Mouse (Mus musculus): ENCODE data around the gene Mif4gd. TPM values are rescaled to one million over a fixed set of nuclear protein-coding genes. Genes with fewer than 3 reads are reported as not detected.

Mif4gd gene
- total RNA-seq, 2 experiments from 2014 or later: 11.9 to 26.1 TPM

GRCm38 (mm10) chr11:115635041-115635440, 22.3 kb upstream of the Mif4gd start:
- no peak for ATAC-seq (replicated peaks; ENCODE audit: low FRiP score, poor library complexity, severe bottlenecking)

DNA sequence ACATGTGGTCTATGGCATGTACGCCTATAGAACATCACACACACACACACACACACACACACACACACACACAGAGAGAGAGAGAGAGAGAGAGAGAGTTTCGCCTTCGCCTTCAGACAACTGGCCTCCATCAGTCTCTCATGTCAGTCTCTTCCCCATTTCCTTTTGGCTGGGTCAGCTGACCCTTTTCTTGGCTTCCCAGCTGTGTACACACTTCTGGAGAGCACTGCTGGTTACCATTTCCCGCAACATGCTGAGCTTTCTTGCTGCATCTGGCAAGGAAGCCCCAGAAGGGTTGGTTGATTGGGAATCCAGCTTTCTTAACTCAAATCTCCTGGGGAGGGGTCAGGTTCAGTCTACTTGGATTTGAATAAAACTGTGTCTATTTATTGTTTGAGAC, 21.3 kb upstream of the Mif4gd start:
- no peak for ATAC-seq (replicated peaks; ENCODE audit: low FRiP score, poor library complexity, severe bottlenecking)

DNA sequence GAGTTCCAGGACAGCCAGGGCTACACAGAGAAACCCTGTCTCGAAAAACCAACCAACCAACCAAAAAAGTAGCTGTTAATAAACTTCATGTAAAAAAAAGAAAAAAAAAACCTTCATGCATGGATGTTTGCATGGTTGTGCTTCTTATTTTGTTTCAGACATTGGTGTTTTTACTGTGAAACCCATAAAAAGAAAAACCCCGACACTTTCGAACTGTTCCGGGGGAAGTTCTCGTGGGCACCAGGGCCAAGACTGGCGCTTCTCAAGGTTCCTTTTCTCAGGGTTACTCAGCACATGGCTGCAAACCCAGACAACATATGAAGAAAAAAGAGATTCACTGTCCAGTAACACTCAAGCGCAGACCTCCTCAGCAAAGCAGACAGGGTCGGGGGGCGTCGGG, 20.1 kb upstream of the Mif4gd start:
- no peak for ATAC-seq (replicated peaks; ENCODE audit: low FRiP score, poor library complexity, severe bottlenecking)

DNA sequence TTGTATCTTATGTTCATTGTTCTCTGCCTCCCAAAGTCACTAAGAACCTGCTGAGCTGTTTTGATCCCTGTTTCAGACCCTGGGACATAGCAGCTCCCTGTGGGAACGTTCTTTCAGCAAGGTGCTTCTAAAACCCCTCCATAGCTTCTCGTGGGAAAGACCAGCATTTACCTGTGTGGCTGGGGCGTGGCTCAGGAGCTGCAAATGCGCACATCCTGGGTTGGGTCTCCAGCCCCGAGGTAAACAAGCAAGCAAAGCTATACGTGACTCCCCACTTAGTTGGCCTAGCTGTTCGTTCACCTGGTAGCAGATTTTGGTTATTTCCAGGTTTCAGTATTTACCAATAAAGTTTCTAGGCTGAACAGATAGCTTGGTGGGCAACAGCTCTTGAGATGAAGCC, 19.5 kb upstream of the Mif4gd start:
- ATAC-seq (replicated peaks; ENCODE audit: low FRiP score, poor library complexity, severe bottlenecking): no peak

GRCm38 (mm10) chr11:115631505-115631890, 18.7 kb upstream of the Mif4gd start:
- no peak for ATAC-seq (replicated peaks; ENCODE audit: low FRiP score, poor library complexity, severe bottlenecking)

DNA sequence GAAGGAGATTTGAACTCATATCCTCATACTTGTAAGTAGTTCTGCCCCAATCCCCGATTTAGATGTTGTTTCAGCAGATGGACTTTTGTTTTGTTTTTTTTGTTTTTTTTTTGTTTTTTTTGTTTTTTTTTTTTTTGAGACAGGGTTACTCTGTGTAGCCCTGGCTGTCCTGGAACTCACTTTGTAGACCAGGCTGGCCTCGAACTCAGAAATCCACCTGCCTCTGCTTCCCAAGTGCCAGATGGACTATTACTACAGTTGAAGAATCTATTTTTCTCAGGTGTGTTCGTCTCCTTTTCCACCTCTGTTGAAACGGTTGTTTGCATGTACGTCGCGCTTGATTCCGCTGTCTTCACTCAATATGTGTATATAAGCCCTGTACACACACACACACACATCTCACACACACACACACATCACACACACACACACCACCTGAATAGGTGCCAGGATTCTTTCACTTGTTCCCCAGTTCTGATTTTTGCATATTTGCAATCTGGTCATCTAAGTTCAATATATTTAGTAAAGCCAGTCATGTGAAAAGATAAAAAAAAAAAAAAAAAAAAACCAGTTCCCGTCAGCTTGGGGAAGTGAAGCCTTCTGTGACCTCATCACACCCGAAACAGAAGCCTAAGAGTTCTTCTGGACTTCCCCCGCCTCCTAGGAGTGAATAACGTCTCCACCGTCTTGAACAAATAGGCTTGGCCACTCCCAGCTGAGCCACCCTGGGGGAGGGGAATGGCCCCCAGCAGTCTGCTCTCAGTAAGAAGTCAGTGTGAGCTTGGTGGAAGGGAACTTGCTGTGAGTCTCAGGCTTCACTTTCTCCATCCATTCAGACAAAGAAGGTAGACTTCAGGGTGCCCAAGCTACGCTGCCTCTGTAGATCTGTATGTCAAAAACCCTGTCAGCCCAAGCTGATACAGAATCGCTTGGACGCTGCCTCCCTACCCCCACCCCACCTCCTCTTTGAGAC, 18.0 kb upstream of the Mif4gd start:
- ATAC-seq (replicated peaks; ENCODE audit: low FRiP score, poor library complexity, severe bottlenecking): no peak

GRCm38 (mm10) chr11:115629734-115630531, 17.2 kb upstream of the Mif4gd start:
- no peak for ATAC-seq (replicated peaks; ENCODE audit: low FRiP score, poor library complexity, severe bottlenecking)

GRCm38 (mm10) chr11:115628465-115629101, 15.8 kb upstream of the Mif4gd start:
- ATAC-seq (replicated peaks; ENCODE audit: low FRiP score, poor library complexity, severe bottlenecking): peak; percentile 18

GRCm38 (mm10) chr11:115627705-115628464, 15.1 kb upstream of the Mif4gd start, which contains the start of gene Slc25a19:
Slc25a19 (minus strand) TSS chr11:115628295.
- peak; percentile 93 for ATAC-seq (replicated peaks; ENCODE audit: low FRiP score, poor library complexity, severe bottlenecking)

DNA sequence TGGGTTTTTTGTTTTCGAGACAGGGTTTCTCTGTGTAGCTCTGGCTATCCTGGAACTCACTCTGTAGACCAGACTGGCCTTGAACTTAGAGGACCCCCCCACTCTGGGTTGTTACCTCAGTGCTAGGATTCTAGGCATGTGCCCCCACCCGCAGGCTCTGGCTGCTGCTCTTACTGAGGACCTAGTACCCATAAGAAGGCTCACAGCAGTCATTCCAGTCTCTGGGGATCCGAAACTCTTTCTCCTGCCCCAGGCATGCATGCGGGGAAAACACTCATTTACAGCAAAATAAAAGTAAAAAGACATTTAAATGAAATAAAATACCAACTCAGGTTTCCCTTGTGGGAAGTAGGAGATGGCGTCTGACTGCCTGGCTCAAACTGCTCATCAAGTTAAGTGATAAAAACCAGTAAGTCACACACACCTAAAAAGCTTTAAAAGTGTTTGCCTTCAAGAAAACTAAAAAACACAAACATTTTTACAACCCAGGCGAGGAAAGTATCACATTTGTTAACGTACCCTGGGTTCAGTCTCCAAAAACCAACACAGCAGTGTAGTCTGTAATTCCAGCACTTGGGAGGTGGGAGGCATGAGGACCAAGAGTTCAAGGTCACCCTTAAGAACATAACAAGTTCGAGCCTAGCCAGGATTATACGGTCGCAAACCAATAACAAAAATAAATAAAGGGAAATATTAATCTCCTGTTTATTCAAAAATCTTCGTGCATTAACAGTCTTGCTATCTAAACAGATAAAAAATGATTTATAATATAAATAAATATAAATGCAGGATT, 14.3 kb upstream of the Mif4gd start:
- no peak for ATAC-seq (replicated peaks; ENCODE audit: low FRiP score, poor library complexity, severe bottlenecking)

DNA sequence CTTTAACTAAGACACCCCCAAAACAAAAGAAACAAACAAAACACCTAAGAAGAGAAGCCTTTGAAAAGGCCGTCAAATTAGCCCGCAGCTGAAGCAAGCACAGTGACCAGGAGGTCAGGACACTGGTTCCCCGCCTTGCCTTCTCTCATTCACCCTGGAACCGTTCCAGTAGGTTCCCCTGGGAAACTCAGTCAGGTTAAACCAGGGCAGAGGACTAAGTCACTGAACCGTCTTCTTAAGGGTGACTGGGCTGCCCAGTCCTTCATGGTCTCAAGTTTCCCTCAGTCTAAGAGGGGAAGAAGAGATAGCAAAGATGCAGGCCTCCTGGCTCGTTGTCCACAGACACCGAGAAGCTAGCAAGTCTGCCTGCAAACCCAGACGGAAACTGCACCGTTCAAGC, 13.1 kb upstream of the Mif4gd start:
- ATAC-seq (replicated peaks; ENCODE audit: low FRiP score, poor library complexity, severe bottlenecking): no peak

DNA sequence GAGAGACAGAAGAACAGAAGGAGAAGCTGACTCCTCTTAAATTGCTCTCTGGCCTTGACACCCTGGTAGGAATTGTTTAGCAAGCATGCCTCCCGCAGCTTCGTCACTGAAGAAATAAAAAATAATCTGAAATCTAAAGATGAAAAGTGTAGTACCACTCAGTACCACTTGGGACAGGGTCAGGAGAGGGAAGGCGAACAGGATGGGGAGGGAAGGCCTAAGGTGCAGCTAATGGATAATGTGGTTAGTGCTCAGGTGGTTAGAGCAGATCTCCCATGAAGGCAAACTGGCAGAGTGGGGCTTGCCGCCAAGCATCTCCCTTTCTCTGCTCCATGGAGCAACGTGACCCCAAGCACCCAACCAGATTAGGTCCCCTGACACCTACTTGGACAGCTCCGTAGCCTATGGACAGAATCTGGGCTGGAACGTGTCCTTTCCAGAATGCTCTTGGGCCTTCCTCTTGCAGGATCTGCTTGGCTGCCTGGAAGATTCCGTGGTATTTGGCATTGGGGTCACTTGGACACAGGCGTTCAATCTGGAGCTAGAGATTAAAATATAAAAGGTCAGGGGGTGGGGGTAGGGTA, 10.8 kb upstream of the Mif4gd start:
- no peak for ATAC-seq (replicated peaks; ENCODE audit: low FRiP score, poor library complexity, severe bottlenecking)

GRCm38 (mm10) chr11:115619949-115620348, 7.2 kb upstream of the Mif4gd start:
- ATAC-seq (replicated peaks; ENCODE audit: low FRiP score, poor library complexity, severe bottlenecking): no peak

GRCm38 (mm10) chr11:115618732-115619516, 6.2 kb upstream of the Mif4gd start:
- ATAC-seq (replicated peaks; ENCODE audit: low FRiP score, poor library complexity, severe bottlenecking): no peak

DNA sequence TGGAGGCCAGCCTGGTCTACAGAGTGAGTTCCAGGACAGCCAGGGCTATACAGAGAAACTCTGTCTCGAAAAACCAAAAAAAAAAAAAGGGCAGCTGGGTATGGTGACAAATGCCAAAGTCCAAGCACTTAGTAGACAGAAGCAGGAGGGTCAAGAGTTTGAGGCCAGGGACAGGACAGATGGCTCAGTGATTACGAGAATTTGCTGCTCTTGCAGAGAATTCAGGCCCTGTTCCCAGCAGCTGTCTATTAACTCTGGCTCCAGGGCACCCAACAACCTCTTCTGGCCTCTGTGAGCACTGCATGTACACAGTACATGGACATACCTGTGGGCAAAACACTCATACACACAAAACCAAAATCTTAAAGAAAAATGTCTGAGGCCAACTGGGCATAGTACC, 5.2 kb upstream of the Mif4gd start:
- ATAC-seq (replicated peaks; ENCODE audit: low FRiP score, poor library complexity, severe bottlenecking): no peak

- no peak for ATAC-seq (replicated peaks; ENCODE audit: low FRiP score, poor library complexity, severe bottlenecking)
These were observed 4.1 kb upstream of the Mif4gd start for GRCm38 (mm10) chr11:115616893-115617292.

DNA sequence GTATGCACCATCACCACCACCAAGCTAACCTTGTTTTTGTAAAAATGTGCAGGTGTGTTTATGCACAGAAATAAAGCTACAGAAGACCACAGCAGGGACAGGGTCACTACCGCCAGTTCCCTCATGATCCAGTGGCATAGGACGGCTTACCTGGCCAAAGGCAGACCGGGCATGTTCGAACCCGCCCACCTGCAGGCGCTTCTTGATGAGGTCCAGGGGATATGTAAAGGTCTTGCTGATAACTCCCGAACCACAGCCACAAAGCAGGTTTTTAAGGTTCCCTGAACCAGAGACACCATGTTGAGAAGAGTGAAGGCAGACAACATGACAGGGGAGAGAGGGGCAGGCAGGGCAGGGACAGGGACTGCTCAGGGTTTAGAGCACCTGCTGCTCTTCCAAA, 3.6 kb upstream of the Mif4gd start:
- no peak for ATAC-seq (replicated peaks; ENCODE audit: low FRiP score, poor library complexity, severe bottlenecking)

DNA sequence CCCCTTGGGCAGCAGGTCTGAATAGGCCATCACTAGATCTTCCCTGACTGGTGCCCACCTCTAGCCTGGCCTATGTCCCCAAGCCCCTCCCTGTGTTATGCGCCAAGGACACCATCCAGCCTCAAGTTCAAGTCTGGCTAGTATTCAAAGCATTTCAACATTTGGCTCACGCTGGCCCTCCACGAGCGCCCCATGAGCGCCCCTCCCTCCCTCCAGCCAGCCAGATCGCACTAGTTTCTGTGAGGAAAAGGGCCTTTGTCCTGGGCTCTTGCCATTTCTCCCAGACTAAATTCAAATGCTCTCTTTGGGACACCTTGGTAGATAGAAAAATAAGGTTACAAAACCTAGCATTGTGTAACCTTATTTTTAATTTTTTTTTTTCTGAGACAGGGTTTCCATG, 3.1 kb upstream of the Mif4gd start:
- ATAC-seq (replicated peaks; ENCODE audit: low FRiP score, poor library complexity, severe bottlenecking): no peak
